Mouse (Mus musculus): Measurements from ENCODE around the gene Sned1. TPM values are rescaled to one million over a fixed set of nuclear protein-coding genes. Genes with fewer than 3 reads are reported as not detected.

The Sned1 gene
- total RNA-seq, 2 experiments from 2014 or later = 7.0 to 10.0 TPM

- intact Hi-C loops (cut with DNase I) = loop anchor here (1.0 kb wide), 1 partner anchor 63 kb away; no protein-coding TSS in a partner anchor
- TF ChIP-seq CTCF (IDR thresholded peaks at IDR 0.05) = no peak
- DNase-seq (ENCODE audit: extremely low spot score in 1 of 2, low spot score in 2 of 2) = no peak
- Histone ChIP-seq H3K4me3 (no peak overlapping the region), H3K27ac (no peak overlapping the region)
Observed at GRCm38 (mm10) chr1:93237676-93238075, 2.0 kb downstream of the Sned1 start.

DNA sequence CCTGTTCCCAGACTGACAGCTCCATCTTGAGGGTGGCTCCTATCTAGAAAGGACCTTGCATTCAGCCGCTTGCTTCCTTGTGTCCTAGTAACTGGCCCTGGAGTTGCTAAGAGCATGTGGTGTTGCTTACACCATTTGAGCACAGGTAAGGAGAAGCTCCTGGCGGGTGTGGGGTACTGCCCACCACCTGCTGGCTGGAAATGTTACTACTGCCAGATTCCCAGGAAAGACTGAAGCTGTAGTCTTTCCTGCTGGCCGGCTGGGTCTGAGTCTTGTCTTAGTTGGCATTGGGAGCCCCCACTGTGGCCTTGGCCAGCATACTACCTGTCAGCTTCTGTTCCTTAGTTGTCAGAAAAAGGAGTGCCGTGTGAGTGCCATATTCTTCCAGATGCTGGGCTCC, 2.6 kb downstream of the Sned1 start:
- DNase-seq (ENCODE audit: extremely low spot score in 1 of 2, low spot score in 2 of 2) = peak in 1 of 2 experiments; percentile 26
- Histone ChIP-seq H3K4me3 (no peak overlapping the region), H3K27ac (no peak overlapping the region)
- intact Hi-C loops (cut with DNase I) = loop anchor here (1.0 kb wide), 1 partner anchor 64 kb away; no protein-coding TSS in a partner anchor
- peak; percentile 49 for TF ChIP-seq CTCF (IDR thresholded peaks at IDR 0.05)

DNA sequence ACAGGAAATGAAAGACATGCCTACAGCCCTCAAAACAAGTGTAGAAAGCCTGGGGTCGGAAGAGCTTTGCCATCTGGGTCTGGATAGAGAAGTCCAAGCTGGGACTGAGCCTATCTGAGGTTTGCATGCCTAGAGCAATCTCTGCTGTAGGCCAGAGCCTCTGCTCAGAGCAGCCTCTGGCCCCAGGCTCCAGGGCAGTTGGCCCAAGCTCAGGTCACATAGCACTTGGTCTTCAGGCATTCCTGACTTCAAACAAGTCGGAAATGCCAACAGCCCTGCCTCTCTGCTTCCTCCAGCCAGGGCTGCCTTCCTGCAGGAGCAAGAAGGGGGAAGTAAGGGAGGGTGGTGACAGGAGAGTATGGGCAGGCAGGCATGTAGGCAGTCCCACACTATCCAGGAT, 10.3 kb downstream of the Sned1 start:
- Histone ChIP-seq H3K4me3 (no peak overlapping the region), H3K27ac (no peak overlapping the region)
- TF ChIP-seq CTCF (IDR thresholded peaks at IDR 0.05) = no peak
- no peak for DNase-seq (ENCODE audit: extremely low spot score in 1 of 2, low spot score in 2 of 2)
- intact Hi-C loops (cut with DNase I) = no loop called here

- Histone ChIP-seq H3K27ac (no peak overlapping the region), H3K4me3 (no peak overlapping the region)
- DNase-seq (ENCODE audit: extremely low spot score in 1 of 2, low spot score in 2 of 2) = no peak
- intact Hi-C loops (cut with DNase I) = no loop called here
- TF ChIP-seq CTCF (IDR thresholded peaks at IDR 0.05) = no peak
Observed at GRCm38 (mm10) chr1:93252586-93252985, 16.9 kb downstream of the Sned1 start.

DNA sequence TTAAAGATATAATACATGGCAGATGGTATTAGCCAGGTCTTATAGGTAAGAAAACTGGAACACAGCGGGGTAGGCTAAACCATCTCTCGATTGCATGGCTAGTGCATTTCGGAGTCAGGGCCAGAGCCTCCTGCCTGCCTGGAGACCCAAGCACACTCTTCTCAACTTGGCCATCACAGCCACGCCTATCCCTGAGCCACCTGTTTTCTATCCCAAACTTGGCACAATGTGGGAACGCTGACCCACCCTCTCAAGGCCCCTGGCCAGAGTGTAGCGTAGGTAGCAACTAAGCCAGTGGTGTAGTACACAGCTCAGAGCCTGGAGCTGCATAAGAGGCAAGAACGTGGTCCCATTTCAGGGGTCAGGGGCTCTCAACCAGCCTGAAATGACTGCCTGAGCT, 20.1 kb downstream of the Sned1 start:
- DNase-seq (ENCODE audit: extremely low spot score in 1 of 2, low spot score in 2 of 2) = no peak
- no peak overlapping the region for H3K4me3 ChIP-seq
- no peak overlapping the region for H3K27ac ChIP-seq
- TF ChIP-seq CTCF (IDR thresholded peaks at IDR 0.05) = no peak
- intact Hi-C loops (cut with DNase I) = no loop called here

DNA sequence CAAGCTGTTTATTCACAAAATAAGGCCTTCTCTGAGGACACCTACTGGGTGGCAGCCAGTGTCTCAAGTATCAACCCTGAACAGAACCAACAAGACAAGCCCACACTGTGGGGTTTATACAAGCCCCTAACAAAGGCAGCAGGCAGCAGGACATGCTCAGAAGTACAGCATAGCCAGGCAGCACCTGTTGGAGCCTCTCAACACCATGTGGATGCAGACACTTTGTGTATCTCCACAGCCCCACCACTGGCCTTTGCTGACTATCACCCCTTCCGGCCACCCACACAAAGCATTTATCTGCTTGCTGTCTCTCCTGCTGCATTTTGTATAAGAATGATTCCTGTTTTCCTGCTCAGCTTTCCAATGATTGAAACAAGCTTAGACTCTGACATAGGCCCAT, 21.9 kb downstream of the Sned1 start:
- Histone ChIP-seq H3K4me3 (no peak overlapping the region), H3K27ac (no peak overlapping the region)
- TF ChIP-seq CTCF (IDR thresholded peaks at IDR 0.05) = no peak
- no peak for DNase-seq (ENCODE audit: extremely low spot score in 1 of 2, low spot score in 2 of 2)
- intact Hi-C loops (cut with DNase I) = no loop called here

DNA sequence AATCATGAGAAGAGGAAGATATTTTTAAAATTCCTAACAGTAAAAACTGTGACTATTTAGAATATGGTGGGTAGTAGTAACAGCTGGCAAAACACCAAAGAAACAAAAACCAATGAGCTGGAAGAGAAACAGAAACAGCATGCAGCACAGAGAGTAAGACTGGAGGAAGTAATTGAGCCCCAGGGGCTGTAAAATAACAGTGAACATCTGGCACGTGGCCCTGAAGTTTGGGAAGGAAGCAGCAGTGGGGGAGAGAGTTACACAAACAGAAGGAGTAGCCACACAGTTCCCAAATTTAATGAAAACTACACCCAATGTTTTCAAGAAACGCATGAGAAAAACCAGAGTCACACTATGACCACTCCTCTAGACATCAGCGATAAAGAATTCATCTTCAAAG, 31.6 kb downstream of the Sned1 start:
- DNase-seq (ENCODE audit: extremely low spot score in 1 of 2, low spot score in 2 of 2) = no peak
- Histone ChIP-seq H3K4me3 (no peak overlapping the region), H3K27ac (no peak overlapping the region)
- intact Hi-C loops (cut with DNase I) = no loop called here
- TF ChIP-seq CTCF (IDR thresholded peaks at IDR 0.05) = no peak

DNA sequence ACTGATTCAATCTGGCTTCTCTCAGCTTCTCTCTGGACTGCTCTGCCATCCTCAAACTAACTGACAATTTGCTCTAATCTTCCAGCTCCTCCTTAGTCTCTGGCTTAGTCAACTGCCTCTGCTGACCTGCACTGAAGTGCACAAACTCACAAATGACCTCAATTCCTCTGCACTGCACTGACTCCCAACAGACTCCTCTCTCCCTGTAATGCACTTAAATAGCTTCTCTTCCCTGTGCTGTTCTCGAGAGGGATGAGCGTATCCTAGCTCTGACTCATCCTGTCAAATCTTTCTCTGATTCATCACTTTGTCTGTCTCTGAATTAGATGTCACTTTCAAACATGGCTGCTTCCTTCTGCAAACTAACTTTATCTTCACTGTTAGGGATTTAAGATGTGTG, 32.6 kb downstream of the Sned1 start:
- Histone ChIP-seq H3K4me3 (no peak overlapping the region), H3K27ac (no peak overlapping the region)
- DNase-seq (ENCODE audit: extremely low spot score in 1 of 2, low spot score in 2 of 2) = no peak
- intact Hi-C loops (cut with DNase I) = no loop called here
- no peak for TF ChIP-seq CTCF (IDR thresholded peaks at IDR 0.05)

- DNase-seq (ENCODE audit: extremely low spot score in 1 of 2, low spot score in 2 of 2) = no peak
- no peak overlapping the region for H3K4me3 ChIP-seq
- no peak for TF ChIP-seq CTCF (IDR thresholded peaks at IDR 0.05)
- intact Hi-C loops (cut with DNase I) = no loop called here
- no peak overlapping the region for H3K27ac ChIP-seq
Observed at GRCm38 (mm10) chr1:93270516-93271240, 35.0 kb downstream of the Sned1 start.

- Histone ChIP-seq H3K27ac (no peak overlapping the region), H3K4me3 (no peak overlapping the region)
- intact Hi-C loops (cut with DNase I) = no loop called here
- DNase-seq (ENCODE audit: extremely low spot score in 1 of 2, low spot score in 2 of 2) = no peak
- no peak for TF ChIP-seq CTCF (IDR thresholded peaks at IDR 0.05)
Observed at GRCm38 (mm10) chr1:93271751-93272150, 36.1 kb downstream of the Sned1 start.

GRCm38 (mm10) chr1:93272409-93272821, 36.8 kb downstream of the Sned1 start:
- H3K4me3 ChIP-seq = no peak overlapping the region
- intact Hi-C loops (cut with DNase I) = no loop called here
- no peak for TF ChIP-seq CTCF (IDR thresholded peaks at IDR 0.05)
- DNase-seq (ENCODE audit: extremely low spot score in 1 of 2, low spot score in 2 of 2) = no peak
- H3K27ac ChIP-seq = no peak overlapping the region

GRCm38 (mm10) chr1:93275561-93275960, 39.9 kb downstream of the Sned1 start:
- Histone ChIP-seq H3K4me3 (no peak overlapping the region), H3K27ac (no peak overlapping the region)
- intact Hi-C loops (cut with DNase I) = no loop called here
- TF ChIP-seq CTCF (IDR thresholded peaks at IDR 0.05) = no peak
- no peak for DNase-seq (ENCODE audit: extremely low spot score in 1 of 2, low spot score in 2 of 2)

GRCm38 (mm10) chr1:93277041-93277440, 41.4 kb downstream of the Sned1 start:
- no peak for TF ChIP-seq CTCF (IDR thresholded peaks at IDR 0.05)
- intact Hi-C loops (cut with DNase I) = no loop called here
- Histone ChIP-seq H3K27ac (no peak overlapping the region), H3K4me3 (no peak overlapping the region)
- no peak for DNase-seq (ENCODE audit: extremely low spot score in 1 of 2, low spot score in 2 of 2)

All from left cerebral cortex, adult 2 months (tissue).